Mouse (Mus musculus) hindbrain, postnatal 0 days (tissue): ENCODE results near the gene Psmd9. TPM values are rescaled to one million over a fixed set of nuclear protein-coding genes. Genes with fewer than 3 reads are reported as not detected.

Experiments used
- ATAC-seq: fragments of 200-750 bp; cut with Nextera tagmentation; 2 replicates; pipeline ENCODE4 v1.8.0; 2017; ENCODE audit warnings: mild to moderate bottlenecking, moderate TSS enrichment, moderate library complexity
- DNase-seq: peaks from one replicate; pipeline ENCODE4 v3.0.0-alpha.2; 2015; ENCODE audit warnings: low spot score
- H3K27ac ChIP-seq: fragments of 300-500 bp; sonication (generic); 2 replicates; pipeline ENCODE4 v1.5.1; 2014; ENCODE audit warnings: mild to moderate bottlenecking
- H3K27me3 ChIP-seq: fragments of 300-500 bp; sonication (generic); 2 replicates; pipeline ENCODE4 v1.6.1; 2014; ENCODE audit warnings: low read length, mixed read lengths; ENCODE audit not compliant: insufficient read depth
- H3K36me3 ChIP-seq: fragments of 300-500 bp; sonication (generic); 2 replicates; pipeline ENCODE4 v1.6.1; 2014; ENCODE audit warnings: low read length, mixed read lengths; ENCODE audit not compliant: insufficient read depth
- H3K4me1 ChIP-seq: fragments of 300-500 bp; sonication (generic); 2 replicates; pipeline ENCODE4 v1.6.1; 2014; ENCODE audit warnings: antibody characterized with exemption, low read length, mixed read lengths; ENCODE audit not compliant: insufficient read depth
- H3K4me2 ChIP-seq: fragments of 300-500 bp; sonication (generic); 2 replicates; pipeline ENCODE4 v1.6.1; 2014; ENCODE audit warnings: low read depth, mild to moderate bottlenecking, low read length, moderate library complexity, mixed read lengths
- H3K4me3 ChIP-seq: fragments of 300-500 bp; sonication (generic); 2 replicates; pipeline ENCODE4 v1.5.1; 2014; ENCODE audit warnings: low read length
- H3K9ac ChIP-seq: fragments of 300-500 bp; sonication (generic); replicated peaks from 2 replicates; pipeline ENCODE4 v1.6.1; 2014; ENCODE audit warnings: mild to moderate bottlenecking, low read length, moderate library complexity, mixed read lengths
- H3K9me3 ChIP-seq: fragments of 300-500 bp; sonication (generic); 2 replicates; pipeline ENCODE4 v1.6.1; 2016; ENCODE audit warnings: low read length, mixed read lengths
- CTCF ChIP-seq: IDR thresholded peaks from 2 replicates; pipeline ENCODE4 v1.5.1; 2016; ENCODE audit warnings: antibody characterized with exemption, control low read depth, low read depth
- WGBS: fragments of 180-500 bp; shearing (Covaris S2); extraction: QIAGEN DNeasy Blood & Tissue Kit; methylation state at CpG from one replicate; pipeline ENCODE4 v1.1.7; 2014; 5-methylcytosine and 5-hydroxymethylcytosine counted together
- polyA plus RNA-seq: library from polyadenylated mRNA; unstranded; fragments of >200 nt; fragmentation: Nextera tagmentation; extraction: Ambion mirVana; gene quantifications from 2 replicates; pipeline ENCODE4 v1.2.1, GENCODE M21; 2015
- total RNA-seq: library from RNA; depleted of rRNA; stranded (reverse); fragments of >200 nt; gene quantifications from 2 replicates; pipeline ENCODE4 v1.2.3, GENCODE M21; 2014

The Psmd9 gene
- total and polyA plus RNA-seq, 2 experiments from 2014 or later: 30.8 to 86.1 TPM

- Histone ChIP-seq H3K27me3 (no peaks in the 10 kb centered on the region), H3K9me3 (no peaks in the 10 kb centered on the region), H3K27ac (no peak overlapping the region), H3K36me3 (peaks cover 49% of the 10 kb centered on the region), H3K4me1 (no peaks in the 10 kb centered on the region), H3K9ac (no peak overlapping the region), H3K4me2 (no peak overlapping the region), H3K4me3 (no peak overlapping the region)
- ATAC-seq (no peak), DNase-seq (no peak)
- TF ChIP-seq CTCF: no peak
- 92% methylated on average over 11 of the region's 11 CpGs for WGBS
These were observed 70.3 kb downstream of the Psmd9 start for GRCm38 (mm10) chr5:123239501-123239900.

GRCm38 (mm10) chr5:123245518-123245917 lies 76.3 kb downstream of the Psmd9 start:
- Histone ChIP-seq H3K9me3 (no peaks in the 10 kb centered on the region), H3K9ac (no peak overlapping the region), H3K36me3 (peaks cover 28% of the 10 kb centered on the region), H3K27ac (no peak overlapping the region), H3K4me3 (no peak overlapping the region), H3K27me3 (no peaks in the 10 kb centered on the region), H3K4me2 (no peak overlapping the region), H3K4me1 (no peaks in the 10 kb centered on the region)
- TF ChIP-seq CTCF: peak; percentile 84
- DNase-seq: peak; percentile 82
- ATAC-seq: peak; percentile 80
- 11% methylated on average over 4 of the region's 4 CpGs for WGBS

GRCm38 (mm10) chr5:123251390-123251789 lies 82.2 kb downstream of the Psmd9 start:
- Histone ChIP-seq H3K9me3 (no peaks in the 10 kb centered on the region), H3K4me3 (no peak overlapping the region), H3K27ac (no peak overlapping the region), H3K4me2 (peak overlapping the region; percentile 69), H3K9ac (no peak overlapping the region), H3K4me1 (no peaks in the 10 kb centered on the region), H3K27me3 (no peaks in the 10 kb centered on the region), H3K36me3 (no peaks in the 10 kb centered on the region)
- 71% methylated on average over 8 of the region's 8 CpGs for WGBS
- ATAC-seq (no peak), DNase-seq (no peak)
- TF ChIP-seq CTCF: no peak

DNA sequence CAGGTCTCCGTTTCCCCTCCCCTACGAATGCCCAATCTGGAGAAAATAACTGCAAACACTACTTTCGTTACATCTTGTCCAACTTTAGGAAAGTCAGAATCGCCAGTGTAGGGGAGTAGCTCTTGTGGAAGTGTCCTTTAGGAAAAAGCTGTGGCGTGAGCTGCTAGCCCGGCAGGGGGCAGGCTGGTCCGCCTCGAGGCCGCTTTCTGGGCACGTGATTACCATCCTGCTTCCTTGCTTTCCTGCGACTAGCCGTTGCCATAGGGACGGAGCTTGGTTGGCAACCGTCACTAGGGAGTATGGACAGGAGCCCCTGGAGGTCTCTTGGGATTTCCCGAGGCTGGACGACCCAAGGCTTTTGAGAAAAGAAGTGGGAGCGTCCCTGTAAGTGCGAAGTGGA lies 82.6 kb downstream of the Psmd9 start, which contains the start of gene Wdr66:
Gene Wdr66 (plus strand): TSS at position 269 of the 400 bp plus-strand sequence.
- ATAC-seq (peak; percentile 94), DNase-seq (peak; percentile 97)
- no peak within 1 kb of the TSS for H3K9ac ChIP-seq
- H3K4me3 ChIP-seq: peak within 1 kb of the TSS; percentile 31
- no peaks in the 10 kb centered on the region for H3K27me3 ChIP-seq
- peak; percentile 95 for TF ChIP-seq CTCF
- no peaks in the 10 kb centered on the region for H3K9me3 ChIP-seq
- H3K36me3 ChIP-seq: no peaks in the 10 kb centered on the region
- WGBS: 1% methylated on average over 18 of the region's 18 CpGs
- no peak within 1 kb of the TSS for H3K27ac ChIP-seq
- no peaks in the 10 kb centered on the region for H3K4me1 ChIP-seq
- peak within 1 kb of the TSS; percentile 69 for H3K4me2 ChIP-seq

GRCm38 (mm10) chr5:123256841-123257755 lies 87.9 kb downstream of the Psmd9 start:
- Histone ChIP-seq H3K27ac (0 out of 2 replicates have a peak overlapping the region, but pooled peaks have one; percentile 16), H3K36me3 (no peaks in the 10 kb centered on the region), H3K27me3 (no peaks in the 10 kb centered on the region), H3K4me1 (peaks cover 7% of the 10 kb centered on the region; the same call in 1 of the 2 replicates), H3K4me3 (peak overlapping the region; percentile 11), H3K9ac (0 out of 2 replicates have a peak overlapping the region, but pooled peaks have one; percentile 21), H3K4me2 (peak overlapping the region; percentile 42), H3K9me3 (no peaks in the 10 kb centered on the region)
- no peak for ATAC-seq
- DNase-seq: peak; percentile 72
- 19% methylated on average over 23 of the region's 23 CpGs for WGBS
- no peak for TF ChIP-seq CTCF

- no peak for ATAC-seq
- Histone ChIP-seq H3K27ac (no peak overlapping the region), H3K9me3 (no peaks in the 10 kb centered on the region), H3K27me3 (no peaks in the 10 kb centered on the region), H3K4me2 (no peak overlapping the region), H3K4me3 (no peak overlapping the region), H3K4me1 (peaks cover 7% of the 10 kb centered on the region; the same call in 1 of the 2 replicates), H3K36me3 (no peaks in the 10 kb centered on the region), H3K9ac (no peak overlapping the region)
- peak; percentile 69 for TF ChIP-seq CTCF
- peak; percentile 52 for DNase-seq
- 58% methylated on average over 5 of the region's 5 CpGs for WGBS
These were observed 89.8 kb downstream of the Psmd9 start for GRCm38 (mm10) chr5:123258990-123259389.
